Mouse (Mus musculus): ENCODE data around the gene Nr1i3. TPM values are rescaled to one million over a fixed set of nuclear protein-coding genes. Genes with fewer than 3 reads are reported as not detected.

Gene Nr1i3
- polyA plus RNA-seq, 1 experiment from 2014 or later = 0.24 TPM

- Histone ChIP-seq H3K4me3 (replicated peaks) (peak overlapping the region; percentile 59), H3K4me1 (peaks cover 57% of the 10 kb centered on the region), H3K9ac (peak overlapping the region; percentile 63), H3K27me3 (no peaks in the 10 kb centered on the region), H3K9me3 (replicated peaks) (no peaks in the 10 kb centered on the region), H3K4me2 (replicated peaks) (peak overlapping the region; percentile 67), H3K27ac (replicated peaks) (peak overlapping the region; percentile 97), H3K36me3 (peaks cover 29% of the 10 kb centered on the region)
- under 1% methylated on average over 41 of the region's 41 CpGs for WGBS
- peak; percentile 87 for ATAC-seq (ENCODE audit: insufficient number of reproducible peaks, low FRiP score, low TSS enrichment, low read depth)
Observed at GRCm38 (mm10) chr1:171246709-171247452, 33.1 kb downstream of the Nr1i3 start.

GRCm38 (mm10) chr1:171247453-171247841 is 33.7 kb downstream of the Nr1i3 start:
- no peak for ATAC-seq (ENCODE audit: insufficient number of reproducible peaks, low FRiP score, low TSS enrichment, low read depth)

GRCm38 (mm10) chr1:171247916-171248315 is 34.1 kb downstream of the Nr1i3 start:
- H3K36me3 ChIP-seq = peaks cover 18% of the 10 kb centered on the region
- no peaks in the 10 kb centered on the region for H3K9me3 ChIP-seq (replicated peaks)
- no peak overlapping the region for H3K9ac ChIP-seq
- no peak for ATAC-seq (ENCODE audit: insufficient number of reproducible peaks, low FRiP score, low TSS enrichment, low read depth)
- no peaks in the 10 kb centered on the region for H3K27me3 ChIP-seq
- H3K4me2 ChIP-seq (replicated peaks) = peak overlapping the region; percentile 67
- peaks cover 68% of the 10 kb centered on the region for H3K4me1 ChIP-seq
- WGBS = 10% methylated on average over 4 of the region's 4 CpGs
- H3K4me3 ChIP-seq (replicated peaks) = peak overlapping the region; percentile 59
- peak overlapping the region; percentile 97 for H3K27ac ChIP-seq (replicated peaks)

More at GRCm38 (mm10) chr1:171247453-171247841, 33.7 kb downstream of the Nr1i3 start:
- no peaks in the 10 kb centered on the region for H3K27me3 ChIP-seq
- peak overlapping the region; percentile 59 for H3K4me3 ChIP-seq (replicated peaks)
- H3K4me2 ChIP-seq (replicated peaks) = peak overlapping the region; percentile 67
- H3K27ac ChIP-seq (replicated peaks) = peak overlapping the region; percentile 97
- peaks cover 23% of the 10 kb centered on the region for H3K36me3 ChIP-seq
- no peak overlapping the region for H3K9ac ChIP-seq
- H3K9me3 ChIP-seq (replicated peaks) = no peaks in the 10 kb centered on the region
- H3K4me1 ChIP-seq = peaks cover 63% of the 10 kb centered on the region
- 7% methylated on average over 13 of the region's 13 CpGs for WGBS

DNA sequence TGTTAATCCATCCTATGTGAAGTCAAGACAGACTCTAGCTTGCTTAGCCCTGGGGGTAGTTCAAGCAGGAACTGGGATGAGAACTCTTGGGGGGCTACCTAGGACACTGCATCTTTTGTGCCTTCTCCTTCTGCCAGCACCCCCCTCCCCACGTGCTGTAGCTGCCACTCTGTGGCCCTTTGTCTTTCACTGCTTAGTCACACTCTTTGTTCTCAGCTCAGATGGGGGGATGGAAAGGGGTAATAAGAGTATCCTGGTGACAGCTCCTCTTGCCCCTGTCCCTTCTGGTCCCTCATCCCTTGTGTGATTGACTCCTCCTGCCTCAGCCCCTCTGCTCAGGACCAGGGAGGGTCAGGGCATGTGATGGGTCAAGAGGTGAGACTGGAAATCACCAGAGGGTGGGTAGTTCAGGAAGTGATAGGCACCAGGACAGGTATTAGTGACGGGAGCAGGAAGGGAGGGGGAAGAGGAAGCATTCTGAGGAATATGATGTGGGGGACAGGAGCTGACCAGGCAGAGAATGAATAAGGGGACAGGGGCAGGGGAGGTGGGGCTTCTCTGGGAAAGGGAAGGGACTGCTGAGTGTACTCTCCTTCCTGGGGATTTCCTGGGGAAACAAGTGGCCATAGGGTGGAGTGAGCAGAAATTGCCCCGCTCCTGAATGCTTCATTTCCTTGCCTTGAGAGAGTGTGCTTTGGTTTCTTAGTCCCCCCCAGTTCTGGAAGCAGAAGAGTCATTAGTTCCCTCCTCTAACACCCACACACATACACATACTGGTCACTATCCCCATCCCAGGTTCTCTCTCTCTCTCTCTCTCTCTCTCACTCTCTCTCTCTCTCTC is 34.8 kb downstream of the Nr1i3 start:
- 40% methylated on average over 3 of the region's 3 CpGs for WGBS
- no peak overlapping the region for H3K4me2 ChIP-seq (replicated peaks)

GRCm38 (mm10) chr1:171249913-171250600 is 36.3 kb downstream of the Nr1i3 start, which contains the start of gene Adamts4:
TSS of gene Adamts4 (plus strand) at chr1:171250421.
- H3K36me3 ChIP-seq = peaks cover 16% of the 10 kb centered on the region
- 11% methylated on average over 5 of the region's 5 CpGs for WGBS
- peak within 1 kb of the TSS; percentile 97 for H3K27ac ChIP-seq (replicated peaks)
- peak within 1 kb of the TSS; percentile 31 for H3K9ac ChIP-seq
- peak within 1 kb of the TSS; percentile 74 for H3K4me2 ChIP-seq (replicated peaks)
- H3K27me3 ChIP-seq = no peaks in the 10 kb centered on the region
- peak within 1 kb of the TSS; percentile 50 for H3K4me3 ChIP-seq (replicated peaks)
- H3K9me3 ChIP-seq (replicated peaks) = no peaks in the 10 kb centered on the region
- peaks cover 79% of the 10 kb centered on the region for H3K4me1 ChIP-seq
- no peak for ATAC-seq (ENCODE audit: insufficient number of reproducible peaks, low FRiP score, low TSS enrichment, low read depth)

More for the DNA sequence above, 34.8 kb downstream of the Nr1i3 start:
- ATAC-seq (ENCODE audit: insufficient number of reproducible peaks, low FRiP score, low TSS enrichment, low read depth) = no peak
- Histone ChIP-seq H3K9me3 (replicated peaks) (no peaks in the 10 kb centered on the region), H3K36me3 (peaks cover 13% of the 10 kb centered on the region), H3K27me3 (no peaks in the 10 kb centered on the region), H3K4me3 (replicated peaks) (no peak overlapping the region), H3K4me1 (peaks cover 74% of the 10 kb centered on the region), H3K27ac (replicated peaks) (peak overlapping the region; percentile 97), H3K9ac (no peak overlapping the region)

- peaks cover 17% of the 10 kb centered on the region for H3K36me3 ChIP-seq
- peak within 1 kb of the TSS; percentile 97 for H3K27ac ChIP-seq (replicated peaks)
- peaks cover 73% of the 10 kb centered on the region for H3K4me1 ChIP-seq
- 8% methylated on average over 26 of the region's 26 CpGs for WGBS
- H3K27me3 ChIP-seq = no peaks in the 10 kb centered on the region
- 0 out of 2 replicates have a peak, but pooled peaks have one; percentile 13 for ATAC-seq (ENCODE audit: insufficient number of reproducible peaks, low FRiP score, low TSS enrichment, low read depth)
- peak within 1 kb of the TSS; percentile 50 for H3K4me3 ChIP-seq (replicated peaks)
- no peaks in the 10 kb centered on the region for H3K9me3 ChIP-seq (replicated peaks)
- H3K4me2 ChIP-seq (replicated peaks) = peak within 1 kb of the TSS; percentile 74
- peak within 1 kb of the TSS; percentile 31 for H3K9ac ChIP-seq
Observed at GRCm38 (mm10) chr1:171250680-171251593, 37.2 kb downstream of the Nr1i3 start, which contains the start of gene Ndufs2. TSS of gene Ndufs2 (minus strand) at chr1:171251388.

- H3K4me2 ChIP-seq (replicated peaks) = peak overlapping the region; percentile 74
- ATAC-seq (ENCODE audit: insufficient number of reproducible peaks, low FRiP score, low TSS enrichment, low read depth) = peak; percentile 77
- H3K36me3 ChIP-seq = peaks cover 25% of the 10 kb centered on the region
- H3K4me3 ChIP-seq (replicated peaks) = peak overlapping the region; percentile 50
- H3K9me3 ChIP-seq (replicated peaks) = no peaks in the 10 kb centered on the region
- H3K4me1 ChIP-seq = peaks cover 70% of the 10 kb centered on the region
- H3K27ac ChIP-seq (replicated peaks) = peak overlapping the region; percentile 97
- H3K27me3 ChIP-seq = no peaks in the 10 kb centered on the region
- H3K9ac ChIP-seq = peak overlapping the region; percentile 31
- WGBS = 3% methylated on average over 13 of the region's 13 CpGs
Observed at GRCm38 (mm10) chr1:171251594-171252324, 38.0 kb downstream of the Nr1i3 start.

- H3K4me3 ChIP-seq (replicated peaks) = peak overlapping the region; percentile 50
- H3K4me1 ChIP-seq = peaks cover 68% of the 10 kb centered on the region
- WGBS = 32% methylated on average over 17 of the region's 17 CpGs
- no peaks in the 10 kb centered on the region for H3K9me3 ChIP-seq (replicated peaks)
- no peak for ATAC-seq (ENCODE audit: insufficient number of reproducible peaks, low FRiP score, low TSS enrichment, low read depth)
- peak overlapping the region; percentile 97 for H3K27ac ChIP-seq (replicated peaks)
- peak overlapping the region; percentile 21 for H3K9ac ChIP-seq
- no peaks in the 10 kb centered on the region for H3K27me3 ChIP-seq
- peak overlapping the region; percentile 74 for H3K4me2 ChIP-seq (replicated peaks)
- H3K36me3 ChIP-seq = peaks cover 26% of the 10 kb centered on the region
Observed at GRCm38 (mm10) chr1:171252415-171252814, 38.6 kb downstream of the Nr1i3 start.

- H3K36me3 ChIP-seq = peaks cover 48% of the 10 kb centered on the region
- 86% methylated on average over 24 of the region's 24 CpGs for WGBS
Observed at GRCm38 (mm10) chr1:171256095-171256818, 42.5 kb downstream of the Nr1i3 start.

More at GRCm38 (mm10) chr1:171256095-171256818, 42.5 kb downstream of the Nr1i3 start:
- H3K27me3 ChIP-seq = no peaks in the 10 kb centered on the region
- H3K9me3 ChIP-seq (replicated peaks) = no peaks in the 10 kb centered on the region
- H3K4me3 ChIP-seq (replicated peaks) = no peak overlapping the region
- ATAC-seq (ENCODE audit: insufficient number of reproducible peaks, low FRiP score, low TSS enrichment, low read depth) = no peak
- no peak overlapping the region for H3K27ac ChIP-seq (replicated peaks)
- no peak overlapping the region for H3K4me2 ChIP-seq (replicated peaks)
- peaks cover 30% of the 10 kb centered on the region for H3K4me1 ChIP-seq
- H3K9ac ChIP-seq = peak overlapping the region; percentile 18; the same call in 1 of the 2 replicates
